Mouse (Mus musculus) lung, adult 2 months (tissue): ENCODE measurements at regions not wholly inside any gene's neighbourhood (a gene's known extent, or its start where the extent isn't known, plus 50 kb on each side); places are given as distances from the start of the nearest gene placed in this dataset.

Experiments used
- CTCF ChIP-seq: fragments of 200-500 bp; IDR thresholded peaks from 2 replicates; pipeline ENCODE4 v1.5.1; 2011; ENCODE audit warnings: mild to moderate bottlenecking, low read length, control low read depth; ENCODE audit not compliant: insufficient read depth
- POLR2A ChIP-seq: fragments of 200-500 bp; IDR thresholded peaks from 2 replicates; pipeline ENCODE4 v1.6.1; 2011; ENCODE audit warnings: low read depth, mild to moderate bottlenecking, control low read depth, low read length, borderline replicate concordance; ENCODE audit errors: extremely low read depth

DNA sequence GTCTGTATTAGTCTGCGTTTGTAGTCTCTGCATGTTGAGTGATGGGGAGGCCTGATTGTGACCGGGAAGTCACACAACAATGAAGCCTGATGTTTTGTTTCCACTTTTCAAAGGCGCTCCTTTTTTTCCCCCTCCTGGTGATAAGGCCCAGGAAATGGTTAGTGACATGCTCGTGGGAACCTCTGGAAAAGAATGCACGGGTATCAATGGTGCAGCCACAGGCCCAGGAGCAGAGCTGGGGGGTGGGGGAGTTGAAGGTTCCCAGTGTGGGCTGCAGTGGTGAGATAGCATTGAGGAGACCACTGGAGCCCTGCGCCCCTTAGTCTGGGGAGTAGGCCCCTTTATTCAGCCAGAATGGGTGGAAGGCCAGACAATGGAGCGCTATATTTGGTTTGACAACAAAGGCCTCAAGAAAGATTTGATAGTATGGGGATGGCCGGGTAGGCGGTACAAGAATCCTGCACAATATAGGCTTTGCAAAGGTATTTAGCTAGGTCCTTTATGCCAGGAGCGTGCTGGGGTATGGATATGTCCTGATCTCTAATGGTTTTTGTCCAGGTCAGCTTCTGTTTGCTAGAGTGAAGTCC is 490.4 kb downstream of the Insc start:
- TF ChIP-seq CTCF (no peak), POLR2A (no peak)
